Mouse (Mus musculus) erythroblast, embryonic 14.5 days (primary cell): ENCODE measurements around the gene Plekho2.

Experiments used
- GATA1 ChIP-seq: IDR thresholded peaks from 2 replicates; pipeline ENCODE4 v1.6.1; 2012; ENCODE audit warnings: low read length, inconsistent platforms, mixed read lengths
- TAL1 ChIP-seq: IDR thresholded peaks from 3 replicates; pipeline ENCODE4 v1.6.1; 2012; ENCODE audit warnings: low read length, inconsistent platforms, mixed read lengths

DNA sequence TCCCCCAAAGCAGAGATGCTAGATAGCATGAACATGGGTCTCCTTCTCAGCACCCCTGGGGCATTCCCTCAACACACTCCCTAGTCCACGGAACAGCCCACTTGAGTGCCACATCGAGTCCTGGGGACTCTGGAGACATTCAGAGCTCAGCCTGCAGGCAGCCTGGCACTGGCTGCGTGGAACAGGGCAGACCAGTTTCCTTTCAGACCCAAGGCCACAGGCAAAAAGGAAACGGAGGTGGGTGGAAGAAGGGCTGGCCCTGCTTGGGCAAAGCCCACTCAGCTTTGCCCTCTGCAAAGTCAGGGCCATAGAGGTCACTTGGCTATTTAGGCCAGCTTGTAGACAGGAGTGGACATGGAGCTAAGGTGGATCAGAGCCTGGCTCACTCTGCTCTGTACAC lies 32.0 kb downstream of the Plekho2 start:
- TF ChIP-seq TAL1 (no peak), GATA1 (no peak)
